8 mouse cellular contexts compared by ENCODE assay signal in genomic region chr7:92668791-92669506, GRCm38 (mm10). TPM values are rescaled to one million over a fixed set of nuclear protein-coding genes. Genes with fewer than 3 reads are reported as not detected.
DNase-seq lines count a peak whose midpoint lies in the region; ATAC-seq and TF ChIP-seq lines count a peak whose summit lies in the region.

No protein-coding gene starts in this region.

- in situ Hi-C loops in ES-E14 (cut with MboI; ENCODE audit: low sequenced_read_pairs in 2 of 2, unreplicated experiment in 2 of 2) = no loop called here

- H3K9ac ChIP-seq in ES-E14 (ENCODE audit: insufficient read depth, low read depth, low read length, poor library complexity, severe bottlenecking) = peak overlapping the region; percentile 99
- H3K9ac ChIP-seq in lung, embryonic 16.5 days (ENCODE audit: low read length) = peak overlapping the region; percentile 98

- H3K4me3 ChIP-seq in ES-E14 (ENCODE audit: insufficient read depth in 1 of 2, low read depth in 1 of 2, low read length in 2 of 2, poor library complexity in 1 of 2, severe bottlenecking in 1 of 2) = peak overlapping the region; percentile 93 to 99
- H3K4me3 ChIP-seq in cerebellum, adult 2 months (replicated peaks; ENCODE audit: insufficient read depth, low read depth, low read length) = peak overlapping the region; percentile 98
- H3K4me3 ChIP-seq in lung, embryonic 16.5 days (ENCODE audit: low read length) = peak overlapping the region; percentile 59

- peak overlapping the region; percentile 75 for H3K4me2 ChIP-seq in lung, embryonic 16.5 days (ENCODE audit: low read depth, low read length)

- peak; percentile 27 for DNase-seq in ES-E14 (ENCODE audit: low read depth, low spot score)
- peak; percentile 59 to 68 for DNase-seq in cerebellum, adult 2 months
- peak; percentile 33 for DNase-seq in forelimb bud, embryonic 11.5 days (ENCODE audit: low read depth, low spot score)
- peak; percentile 47 for DNase-seq in layer of hippocampus, adult 9-10 months (ENCODE audit: low spot score)
- DNase-seq in ovary, postnatal 10 days (ENCODE audit: low spot score) = peak; percentile 45
- peak; percentile 64 for DNase-seq in thymus, postnatal 0 days (ENCODE audit: low spot score)

- TF ChIP-seq POLR2A in cerebellum, adult 2 months (IDR thresholded peaks at IDR 0.05; ENCODE audit: borderline replicate concordance, insufficient read depth, low read length) = no peak

- H3K27me3 ChIP-seq in cerebellum, adult 2 months (ENCODE audit: control insufficient read depth, insufficient read depth, low read length) = no peaks in the 10 kb centered on the region
- no peaks in the 10 kb centered on the region for H3K27me3 ChIP-seq in lung, embryonic 16.5 days (ENCODE audit: control insufficient read depth, insufficient read depth, low read depth, low read length)

- H3K9me3 ChIP-seq in ES-E14 (ENCODE audit: control insufficient read depth, insufficient read depth, low read depth, low read length) = no peaks in the 10 kb centered on the region
- H3K9me3 ChIP-seq in lung, embryonic 16.5 days (ENCODE audit: control insufficient read depth, low read length) = no peaks in the 10 kb centered on the region

- peaks cover 4 to 5% of the 10 kb centered on the region in 2 experiments; a peak in 2 of 4 replicates for H3K4me1 ChIP-seq in ES-E14 (ENCODE audit: control insufficient read depth in 2 of 2, insufficient read depth in 2 of 2, low read length in 2 of 2, poor library complexity in 1 of 2)
- peaks cover 3% of the 10 kb centered on the region; the same call in 1 of the 2 replicates for H3K4me1 ChIP-seq in cerebellum, adult 2 months (ENCODE audit: control insufficient read depth, insufficient read depth, low read length)
- H3K4me1 ChIP-seq in lung, embryonic 16.5 days (replicated peaks; ENCODE audit: control insufficient read depth, insufficient read depth, low read length) = peaks cover 13% of the 10 kb centered on the region

- H3K36me3 ChIP-seq in ES-E14 (ENCODE audit: control insufficient read depth, insufficient read depth, low read length, poor library complexity, severe bottlenecking) = peaks cover 5% of the 10 kb centered on the region
- H3K36me3 ChIP-seq in lung, embryonic 16.5 days (ENCODE audit: control insufficient read depth, insufficient read depth, low read length) = peaks cover 2% of the 10 kb centered on the region; the same call in 1 of the 2 replicates

- H3K27ac ChIP-seq in ES-E14 (ENCODE audit: insufficient read depth, low read depth, low read length, poor library complexity, severe bottlenecking) = peak overlapping the region; percentile 95
- peak overlapping the region; percentile 90 for H3K27ac ChIP-seq in cerebellum, adult 2 months (ENCODE audit: insufficient read depth, low read length)
- peak overlapping the region; percentile 97 for H3K27ac ChIP-seq in lung, embryonic 16.5 days (ENCODE audit: low read length)

- under 1% methylated on average over 29 of the region's 29 CpGs for WGBS in cerebellum, adult 2 months
- whole genome bisulfite sequencing in lung, embryonic 16.5 days = under 1% methylated on average over 29 of the region's 29 CpGs

- no peak for TF ChIP-seq CTCF in cerebellum, adult 2 months (IDR thresholded peaks at IDR 0.05; ENCODE audit: borderline replicate concordance, insufficient read depth, low read depth, low read length)

- ATAC-seq in hematopoietic stem cell, adult 5-6 weeks (replicated peaks in 1 of 2; ENCODE audit: insufficient read depth in 1 of 2, low FRiP score in 2 of 2, low TSS enrichment in 1 of 2, low read depth in 1 of 2, poor library complexity in 2 of 2, severe bottlenecking in 2 of 2) = peak; percentile 20 to 25; a peak in 3 of 4 replicates
- no peak for ATAC-seq in lung, embryonic 16.5 days (ENCODE audit: low read depth)

TF ChIP-seq in ES-E14, 5 proteins besides CTCF, POLR2A, EP300 and RAD21:
- TF ChIP-seq HCFC1 (IDR thresholded peaks at IDR 0.05; ENCODE audit: borderline replicate concordance, insufficient read depth, low read length) (0 out of 2 replicates have a peak, but pooled peaks have one; percentile 25), CHD2 (IDR thresholded peaks at IDR 0.05; ENCODE audit: low read depth, low read length) (no peak), ZC3H11A (IDR thresholded peaks at IDR 0.05; ENCODE audit: borderline replicate concordance, low read depth, low read length) (no peak)

RNA-seq across cellular contexts. Expression of gene Pcf11, which starts 0.8 kb away (rescaled TPM):
- total RNA-seq in ES-E14 (2012; rRNA removed) = 49.9 TPM in 2 replicates
- 34.9 and 37.7 TPM in 2 replicates for polyA plus RNA-seq in cerebellum, adult 2 months (2012; rRNA removed)
- total RNA-seq in hematopoietic stem cell, adult 5-6 weeks (2017) = 118 TPM in 2 replicates
- polyA plus RNA-seq in lung, embryonic 16.5 days (2015; fragmentation: Nextera tagmentation; extraction: Ambion mirVana) = 17.4 and 17.7 TPM in 2 replicates
- polyA plus RNA-seq in thymus, postnatal 0 days (2015; fragmentation: Nextera tagmentation; extraction: Ambion mirVana) = 29.2 and 35.2 TPM in 2 replicates

RNA-seq across cellular contexts. Expression of gene Ankrd42, which starts 32.0 kb away (rescaled TPM):
- total RNA-seq in ES-E14 (2012; rRNA removed) = 5.2 and 6.1 TPM in 2 replicates
- polyA plus RNA-seq in cerebellum, adult 2 months (2012; rRNA removed) = 8.1 and 9.3 TPM in 2 replicates
- total RNA-seq in hematopoietic stem cell, adult 5-6 weeks (2017) = 1.1 and 2.6 TPM in 2 replicates
- 8.4 and 9.2 TPM in 2 replicates for polyA plus RNA-seq in lung, embryonic 16.5 days (2015; fragmentation: Nextera tagmentation; extraction: Ambion mirVana)
- 1.7 and 1.9 TPM in 2 replicates for polyA plus RNA-seq in thymus, postnatal 0 days (2015; fragmentation: Nextera tagmentation; extraction: Ambion mirVana)
